Mouse (Mus musculus): ENCODE measurements around the gene Gm27021. TPM values are rescaled to one million over a fixed set of nuclear protein-coding genes. Genes with fewer than 3 reads are reported as not detected.

Gm27021 gene
- total RNA-seq, 2 experiments from 2014 or later = not detected

DNA sequence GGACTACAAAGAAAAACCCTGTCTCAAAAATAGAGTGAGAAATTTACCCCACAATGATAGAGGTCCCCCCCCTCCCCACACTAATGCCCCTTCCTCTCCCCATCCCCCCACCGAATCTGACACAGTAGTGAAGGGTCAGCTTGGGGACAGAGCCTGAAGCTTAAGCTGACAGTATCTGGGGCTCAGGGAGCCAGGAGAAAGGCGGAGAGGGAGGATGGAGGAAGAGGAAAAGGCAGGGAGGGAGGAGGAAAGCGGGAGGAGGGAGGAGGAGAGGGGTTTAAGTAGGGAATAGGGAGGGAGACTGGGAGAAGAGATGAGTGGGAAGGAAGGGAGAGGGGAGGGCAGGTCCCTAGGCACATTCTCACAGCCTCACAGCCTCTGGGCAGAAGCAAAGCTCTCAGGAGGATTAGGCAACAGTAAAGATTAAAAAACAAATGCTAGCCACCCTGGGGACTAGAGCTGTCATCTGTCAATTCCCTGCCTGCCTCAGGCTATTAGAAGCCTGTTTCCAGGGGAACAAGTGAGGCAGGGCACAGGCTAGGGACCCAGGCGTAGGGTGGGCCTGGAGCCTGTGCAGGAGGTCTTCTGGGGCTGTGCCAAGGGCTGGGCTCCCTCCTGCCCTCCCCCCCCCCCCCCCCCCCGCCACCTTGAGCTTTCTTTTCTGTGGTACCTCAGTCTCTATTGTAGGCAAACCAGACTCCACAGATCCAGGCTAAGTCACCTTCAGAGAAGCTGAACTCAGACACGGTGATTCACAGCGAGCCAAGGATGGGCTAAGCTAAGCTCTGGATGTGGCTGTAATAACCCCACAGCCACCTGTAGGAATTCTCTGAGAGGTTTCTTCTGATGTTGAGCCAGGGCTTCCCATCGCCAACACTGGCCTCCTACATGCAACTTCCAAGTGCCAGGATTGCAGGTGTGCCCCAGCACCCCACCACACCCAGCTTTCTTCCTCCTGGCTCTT, 50.9 kb downstream of the Gm27021 start:
- ATAC-seq (replicated peaks; ENCODE audit: low FRiP score, poor library complexity, severe bottlenecking) = no peak

- ATAC-seq (replicated peaks; ENCODE audit: low FRiP score, poor library complexity, severe bottlenecking) = no peak
Measured at GRCm38 (mm10) chr8:120614491-120614890, 53.4 kb downstream of the Gm27021 start.

GRCm38 (mm10) chr8:120610824-120611223, 57.1 kb downstream of the Gm27021 start:
- ATAC-seq (replicated peaks; ENCODE audit: low FRiP score, poor library complexity, severe bottlenecking) = no peak

DNA sequence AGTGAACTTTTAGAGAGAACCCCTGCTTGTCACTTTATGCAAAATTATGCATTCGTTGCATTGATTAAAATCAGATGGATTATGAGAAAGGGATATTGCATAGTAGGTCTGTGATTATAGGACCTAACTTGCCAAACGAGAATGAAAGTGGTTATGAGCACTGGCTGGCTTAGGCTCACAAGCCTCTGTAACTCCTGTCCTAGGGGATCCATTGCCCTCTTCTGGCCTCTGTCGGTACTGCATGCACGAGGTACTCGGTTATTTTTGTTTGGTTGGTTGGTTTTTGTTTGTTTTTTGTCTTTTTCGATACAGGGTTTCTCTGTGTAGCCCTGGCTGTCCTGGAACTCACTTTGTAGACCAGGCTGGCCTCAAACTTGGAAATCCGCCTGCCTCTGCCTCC, 60.0 kb downstream of the Gm27021 start:
- ATAC-seq (replicated peaks; ENCODE audit: low FRiP score, poor library complexity, severe bottlenecking) = peak; percentile 73

GRCm38 (mm10) chr8:120607460-120607859, 60.4 kb downstream of the Gm27021 start:
- no peak for ATAC-seq (replicated peaks; ENCODE audit: low FRiP score, poor library complexity, severe bottlenecking)

DNA sequence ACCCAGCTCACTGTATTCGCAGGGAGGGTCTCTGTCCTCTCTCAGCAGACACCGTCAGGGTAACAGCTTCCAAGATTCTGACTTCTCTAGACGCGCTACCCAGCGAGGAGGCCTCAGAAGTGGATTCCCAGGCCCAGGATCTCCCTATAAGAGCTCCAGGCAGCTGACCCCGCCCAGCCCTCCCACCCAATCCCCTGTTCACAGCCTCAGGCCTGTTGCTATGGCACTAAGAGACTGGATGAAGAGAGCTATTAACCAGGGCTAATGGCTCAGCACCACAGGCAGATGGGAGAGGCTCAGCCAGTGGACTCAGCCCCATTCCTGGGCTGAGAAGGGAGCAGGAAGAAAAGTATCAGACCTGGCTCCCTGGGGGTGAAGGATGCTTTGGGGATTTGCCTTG, 65.2 kb downstream of the Gm27021 start:
- no peak for ATAC-seq (replicated peaks; ENCODE audit: low FRiP score, poor library complexity, severe bottlenecking)

- 0 out of 2 replicates have a peak, but pooled peaks have one; percentile 46 for ATAC-seq (replicated peaks; ENCODE audit: low FRiP score, poor library complexity, severe bottlenecking)
Measured at GRCm38 (mm10) chr8:120599504-120599903, 68.4 kb downstream of the Gm27021 start.

DNA sequence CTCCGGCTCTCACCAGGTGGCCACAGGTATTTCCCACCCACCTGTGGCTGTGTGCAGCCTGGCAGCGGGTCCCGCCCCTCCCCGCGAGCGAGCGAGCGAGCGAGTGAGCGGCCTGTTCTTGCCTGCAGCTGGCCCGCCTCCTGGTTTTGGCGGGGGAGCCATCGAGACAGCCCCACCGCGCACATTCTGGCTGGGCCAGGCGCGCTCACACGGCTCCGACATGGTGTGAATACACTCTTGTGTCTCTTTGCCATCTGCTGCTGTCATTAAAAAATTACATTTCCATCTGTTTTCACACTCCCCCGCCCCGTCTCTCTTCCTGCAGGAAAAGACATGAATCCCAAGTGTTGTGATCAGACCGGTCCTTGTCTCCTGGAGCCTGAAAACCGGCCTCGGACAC, 69.3 kb downstream of the Gm27021 start:
- no peak for ATAC-seq (replicated peaks; ENCODE audit: low FRiP score, poor library complexity, severe bottlenecking)

GRCm38 (mm10) chr8:120595963-120596362, 71.9 kb downstream of the Gm27021 start:
- peak; percentile 80 for ATAC-seq (replicated peaks; ENCODE audit: low FRiP score, poor library complexity, severe bottlenecking)

- no peak for ATAC-seq (replicated peaks; ENCODE audit: low FRiP score, poor library complexity, severe bottlenecking)
Measured at GRCm38 (mm10) chr8:120594571-120594970, 73.3 kb downstream of the Gm27021 start.

- ATAC-seq (replicated peaks; ENCODE audit: low FRiP score, poor library complexity, severe bottlenecking) = no peak
Measured at GRCm38 (mm10) chr8:120591587-120592292, 76.1 kb downstream of the Gm27021 start.

GRCm38 (mm10) chr8:120589921-120590320, 78.0 kb downstream of the Gm27021 start:
- ATAC-seq (replicated peaks; ENCODE audit: low FRiP score, poor library complexity, severe bottlenecking) = no peak

- peak; percentile 92 for ATAC-seq (replicated peaks; ENCODE audit: low FRiP score, poor library complexity, severe bottlenecking)
Measured at GRCm38 (mm10) chr8:120588908-120589771, 78.7 kb downstream of the Gm27021 start, which contains the start of gene Gins2. TSS of gene Gins2 (minus strand) at chr8:120589304.

- no peak for ATAC-seq (replicated peaks; ENCODE audit: low FRiP score, poor library complexity, severe bottlenecking)
Measured at GRCm38 (mm10) chr8:120585521-120585920, 82.4 kb downstream of the Gm27021 start.

DNA sequence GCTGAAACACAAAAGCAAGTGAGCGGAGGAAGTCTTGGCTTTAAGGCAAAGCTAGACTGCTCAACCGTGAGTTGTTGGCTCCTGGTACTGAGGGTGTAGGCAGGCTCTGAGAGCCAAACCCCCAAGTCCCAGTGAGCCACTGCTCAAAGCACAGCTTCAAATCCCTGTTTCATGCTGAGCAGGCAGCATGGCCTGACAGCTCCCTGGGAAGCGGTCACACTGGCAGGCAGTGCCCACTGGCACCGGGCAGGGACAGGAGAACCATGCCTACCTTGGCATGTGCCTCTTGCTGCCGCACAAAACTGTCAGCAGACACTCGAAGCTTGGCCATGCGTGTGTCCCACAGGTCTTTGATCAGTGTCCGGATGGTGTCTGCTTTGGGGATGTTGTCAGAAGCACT, 86.1 kb downstream of the Gm27021 start:
- no peak for ATAC-seq (replicated peaks; ENCODE audit: low FRiP score, poor library complexity, severe bottlenecking)

DNA sequence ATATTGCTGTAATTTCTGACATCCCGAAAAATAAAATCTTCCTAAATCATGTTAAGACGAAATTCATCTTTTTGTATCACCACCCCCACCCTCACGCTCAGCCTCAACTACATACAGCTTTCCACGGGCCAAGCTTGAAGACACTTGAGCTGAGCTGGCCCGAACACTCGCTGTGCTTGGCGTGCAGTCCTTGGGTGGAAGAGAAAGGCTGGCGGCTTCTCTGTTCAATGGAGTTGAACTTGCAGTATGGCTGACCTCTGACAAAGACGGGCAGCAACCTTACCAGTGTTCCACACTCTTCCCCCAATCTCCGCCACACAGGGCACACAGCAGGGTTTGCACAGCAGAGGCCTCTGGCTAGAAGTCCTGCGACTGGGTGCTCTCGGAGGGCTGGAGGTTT, 86.5 kb downstream of the Gm27021 start:
- no peak for ATAC-seq (replicated peaks; ENCODE audit: low FRiP score, poor library complexity, severe bottlenecking)

GRCm38 (mm10) chr8:120580336-120581000, 87.4 kb downstream of the Gm27021 start:
- no peak for ATAC-seq (replicated peaks; ENCODE audit: low FRiP score, poor library complexity, severe bottlenecking)

- ATAC-seq (replicated peaks; ENCODE audit: low FRiP score, poor library complexity, severe bottlenecking) = no peak
Measured at GRCm38 (mm10) chr8:120577821-120578220, 90.1 kb downstream of the Gm27021 start.

DNA sequence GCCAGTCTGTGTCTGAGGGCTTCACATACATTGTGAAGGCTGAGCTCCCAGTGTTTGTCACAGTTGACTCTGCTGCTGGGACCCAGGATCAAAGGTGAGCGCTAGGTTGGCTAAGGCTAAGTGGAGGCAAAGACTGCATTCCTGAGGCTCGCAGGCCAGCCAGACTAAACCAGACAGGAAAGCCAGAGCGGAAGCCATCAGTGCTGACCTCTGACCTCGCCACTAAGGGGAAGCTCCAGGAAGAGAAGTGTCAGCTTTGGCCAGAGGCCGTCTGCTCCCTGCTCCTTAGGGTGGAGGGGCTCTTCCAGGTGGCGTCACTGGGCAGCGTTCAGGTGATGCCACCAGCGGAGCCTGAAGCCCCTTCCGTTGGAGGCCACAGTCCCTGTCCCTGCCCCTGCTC, 92.1 kb downstream of the Gm27021 start:
- ATAC-seq (replicated peaks; ENCODE audit: low FRiP score, poor library complexity, severe bottlenecking) = no peak
